Mouse (Mus musculus): Measurements from ENCODE around the gene Cpxm1.

DNA sequence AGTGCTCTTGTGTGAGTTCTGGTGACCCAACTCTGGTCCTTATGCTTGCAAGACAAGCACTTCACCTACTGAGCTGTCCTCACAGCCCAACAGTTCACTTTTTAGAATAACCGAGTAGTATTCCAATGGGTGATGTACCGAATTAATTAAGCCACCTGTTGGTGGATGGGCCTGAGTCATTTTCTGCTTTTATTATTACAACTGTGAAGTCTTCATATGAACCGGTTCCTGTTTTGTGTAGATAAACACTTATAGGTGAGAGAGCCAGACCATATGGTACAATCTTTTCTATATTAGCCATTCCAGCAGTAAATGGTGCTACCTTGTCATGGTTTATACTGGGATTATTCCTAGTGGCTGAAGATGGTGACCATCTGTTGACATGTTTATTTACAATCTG is 15.4 kb upstream of the Cpxm1 start:
- TF ChIP-seq CTCF (IDR thresholded peaks at IDR 0.05; ENCODE audit: low read depth, low read length) (no peak), POLR2A (IDR thresholded peaks at IDR 0.05; ENCODE audit: borderline replicate concordance, low read depth, low read length) (no peak)

Data from bone marrow macrophage, adult 2 months (primary cell).